Mouse (Mus musculus): ENCODE results near the gene Cobll1.
"Not testable (repeated sequence)": the region's sequence is repeated elsewhere in the genome, so short reads cannot be mapped to it uniquely, and the experiment has no call there.

The Cobll1 gene

DNA sequence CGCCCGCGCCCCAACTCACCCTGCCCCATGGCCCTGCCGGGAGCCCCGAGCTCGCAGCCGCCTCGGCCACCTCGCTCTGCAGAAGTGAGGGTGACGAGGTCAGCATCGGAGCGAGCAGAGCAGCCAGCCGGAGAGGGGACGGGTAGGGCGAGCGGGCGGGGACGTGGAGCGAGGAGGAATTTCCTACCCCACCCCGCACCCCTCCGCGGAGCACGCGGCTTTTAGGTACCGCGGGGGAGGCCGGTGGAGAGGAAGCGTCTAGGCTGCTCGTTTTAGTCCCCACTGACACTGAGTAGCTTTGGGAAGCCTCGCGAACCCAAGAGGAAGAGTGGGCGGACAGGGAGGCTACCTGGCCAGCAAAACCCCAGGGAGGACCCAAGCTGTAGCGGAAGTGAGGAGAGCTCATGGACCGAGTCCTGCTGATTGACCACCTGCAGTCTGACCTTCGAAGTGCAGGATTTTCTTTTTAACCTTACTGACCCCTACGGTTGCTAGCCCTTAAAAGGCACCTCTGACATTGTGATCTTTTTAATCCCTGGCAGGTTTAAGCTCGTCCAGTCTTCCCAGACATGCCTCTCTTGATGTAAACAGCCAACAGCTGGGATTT, at the start of gene Cobll1:
Gene Cobll1, minus strand, starts transcription at position 440 of the 607 bp plus-strand sequence.
- DNase-seq (ENCODE audit: low spot score) = peak; percentile 57

GRCm38 (mm10) chr2:65288696-65289095, 49.5 kb upstream of the Cobll1 start:
- DNase-seq (ENCODE audit: low spot score) = no peak

GRCm38 (mm10) chr2:65285380-65285779, 46.2 kb upstream of the Cobll1 start:
- DNase-seq (ENCODE audit: low spot score) = no peak

GRCm38 (mm10) chr2:65282979-65283378, 43.8 kb upstream of the Cobll1 start:
- DNase-seq (ENCODE audit: low spot score) = no peak

DNA sequence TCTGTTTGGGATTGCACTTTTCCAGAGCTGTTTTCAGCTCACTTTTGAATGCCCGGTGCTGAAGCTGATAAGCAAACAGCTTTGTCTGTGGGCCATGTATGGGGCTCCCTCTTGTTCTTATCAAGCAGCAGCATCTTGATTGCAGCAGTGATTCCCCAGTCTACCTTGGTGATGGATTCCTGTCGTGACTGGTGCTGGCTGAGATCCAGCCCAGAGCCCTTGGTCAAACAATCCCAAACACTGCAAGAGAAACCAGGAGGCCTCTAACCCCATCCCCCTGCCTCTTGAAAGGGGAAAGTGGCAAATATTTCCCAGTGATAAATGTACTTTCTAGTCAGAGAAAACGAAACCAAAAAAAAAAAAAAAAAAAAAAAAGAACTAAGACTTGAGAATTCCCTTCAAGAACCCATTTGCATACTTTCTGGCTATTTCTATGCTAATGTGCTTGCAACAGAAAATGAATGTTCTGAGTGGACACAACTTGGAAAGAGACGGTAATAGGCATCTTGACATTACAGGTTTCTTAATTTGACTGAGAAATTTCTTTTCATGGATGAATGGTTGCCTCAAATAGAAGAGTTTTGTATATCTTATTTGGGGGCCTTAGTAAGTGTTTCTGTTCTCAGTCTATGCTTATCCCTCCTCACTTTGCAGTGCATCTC, 40.0 kb upstream of the Cobll1 start:
- DNase-seq (ENCODE audit: low spot score) = no peak

GRCm38 (mm10) chr2:65275443-65276061, 36.3 kb upstream of the Cobll1 start:
- peak; percentile 72 for DNase-seq (ENCODE audit: low spot score)

- no peak for DNase-seq (ENCODE audit: low spot score)
These were observed 34.7 kb upstream of the Cobll1 start for GRCm38 (mm10) chr2:65273910-65274309.

DNA sequence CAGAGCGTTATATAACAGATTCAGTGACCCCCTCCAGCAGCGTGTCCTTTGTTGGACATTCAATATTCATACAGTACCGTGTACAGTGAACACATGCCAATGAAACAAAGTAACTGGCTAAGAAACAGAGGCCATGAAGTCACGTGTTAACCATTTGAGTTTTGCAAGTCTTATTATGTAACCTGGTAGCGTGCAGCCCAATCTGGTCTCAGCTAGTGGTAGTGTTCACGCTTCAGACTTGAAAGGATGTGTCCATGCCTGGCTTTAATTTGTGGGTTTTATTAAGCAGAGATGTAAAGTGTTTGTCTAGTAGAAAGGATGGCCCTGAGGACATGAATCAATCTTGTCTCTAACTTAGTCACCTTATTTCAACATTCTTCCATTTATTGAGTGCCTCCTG, 29.5 kb upstream of the Cobll1 start:
- no peak for DNase-seq (ENCODE audit: low spot score)

DNA sequence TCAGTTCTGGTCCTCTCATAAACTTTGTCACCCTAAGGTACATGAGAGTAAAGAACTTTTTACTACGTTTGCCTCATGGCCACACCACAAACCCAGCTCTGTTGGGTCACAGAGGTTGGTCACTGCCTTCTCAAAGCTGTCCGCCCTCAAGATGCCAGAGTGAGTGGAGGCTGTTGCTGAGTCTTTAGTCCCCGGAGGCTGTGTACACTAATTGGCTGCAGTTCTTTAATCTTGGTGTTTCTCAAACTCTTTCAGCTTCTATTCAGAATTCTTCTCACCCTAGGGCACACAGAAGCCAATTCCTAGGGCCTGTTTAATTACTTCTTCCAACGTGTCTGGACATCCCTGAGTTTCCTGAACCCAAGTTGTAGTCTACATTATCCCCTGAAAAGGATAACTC, 28.6 kb upstream of the Cobll1 start:
- no peak for DNase-seq (ENCODE audit: low spot score)

- no peak for DNase-seq (ENCODE audit: low spot score)
These were observed 27.5 kb upstream of the Cobll1 start for GRCm38 (mm10) chr2:65266576-65267299.

DNA sequence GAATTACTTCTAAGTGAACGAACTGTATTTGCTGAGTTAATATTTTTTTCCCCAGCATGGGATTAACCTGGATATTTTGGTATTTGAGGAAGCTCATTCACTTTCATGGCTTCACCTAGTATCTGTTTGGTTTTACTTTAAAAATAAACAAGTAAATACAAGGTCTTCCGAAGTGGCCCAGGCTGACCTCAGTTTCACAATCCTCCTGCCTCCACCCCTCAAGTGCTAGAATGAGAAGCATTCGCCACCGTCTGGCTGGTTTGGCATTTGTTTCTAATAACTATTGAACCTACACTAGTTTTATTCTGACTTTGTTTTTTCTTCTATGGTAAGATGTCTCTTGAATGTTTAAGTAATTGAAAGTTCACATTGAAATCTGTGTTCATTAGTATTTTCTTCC, 23.0 kb upstream of the Cobll1 start:
- no peak for DNase-seq (ENCODE audit: low spot score)

DNA sequence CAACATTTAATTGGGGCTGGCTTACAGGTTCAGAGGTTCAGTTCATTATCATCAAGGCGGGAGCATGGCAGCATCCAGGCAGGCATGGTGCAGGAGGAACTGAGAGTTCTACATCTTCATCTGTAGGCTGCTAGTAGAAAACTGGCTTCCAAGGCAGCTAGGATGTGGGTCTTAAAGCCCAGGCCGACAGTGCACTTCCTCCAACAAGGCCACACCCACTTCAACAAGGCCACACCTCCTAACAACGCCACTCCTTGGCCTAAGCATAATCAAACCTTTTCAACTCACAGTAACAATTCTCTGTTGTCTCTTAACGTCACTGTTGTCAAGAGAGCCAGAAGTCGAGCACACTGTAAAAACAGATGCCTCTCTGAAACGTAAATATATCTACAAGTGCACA, 21.6 kb upstream of the Cobll1 start:
- DNase-seq (ENCODE audit: low spot score) = not testable (repeated sequence)

DNA sequence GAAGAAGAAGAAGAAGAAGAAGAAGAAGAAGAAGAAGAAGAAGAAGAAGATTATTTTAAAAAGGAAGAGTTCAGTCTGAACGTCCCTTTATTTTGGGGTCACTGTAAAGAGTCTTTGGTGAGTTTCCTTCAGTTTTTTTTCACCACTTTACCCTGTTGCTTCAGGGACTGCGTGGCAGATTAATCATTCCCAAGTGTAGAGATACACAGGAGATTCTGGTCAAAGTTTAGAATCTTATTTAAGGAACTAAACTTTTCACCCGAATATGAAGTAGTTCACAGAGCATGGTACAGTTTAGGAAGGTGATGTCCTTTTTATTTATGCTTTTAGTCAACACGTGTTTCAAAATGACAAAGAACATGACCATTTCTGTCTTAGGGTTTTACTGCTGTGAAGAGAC, 21.2 kb upstream of the Cobll1 start:
- DNase-seq (ENCODE audit: low spot score) = no peak

DNA sequence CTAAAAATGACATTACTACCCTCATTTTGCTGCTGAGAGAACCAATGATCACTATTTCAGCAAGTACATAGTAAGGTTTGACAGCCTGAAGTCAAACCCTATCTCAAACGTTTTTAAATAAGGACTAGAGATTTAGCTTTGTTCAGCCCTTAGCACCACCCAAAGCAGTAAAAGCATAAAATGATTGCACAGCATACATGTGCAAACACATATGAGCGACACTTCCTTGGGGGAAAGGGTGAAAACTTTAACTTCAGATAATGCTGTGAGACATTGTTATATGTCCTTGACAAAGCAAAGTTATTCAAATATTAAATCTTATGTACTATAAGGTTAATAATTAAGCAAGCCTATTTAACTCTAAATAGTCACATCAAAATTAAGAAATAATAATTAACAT, 18.2 kb upstream of the Cobll1 start:
- DNase-seq (ENCODE audit: low spot score) = no peak

DNA sequence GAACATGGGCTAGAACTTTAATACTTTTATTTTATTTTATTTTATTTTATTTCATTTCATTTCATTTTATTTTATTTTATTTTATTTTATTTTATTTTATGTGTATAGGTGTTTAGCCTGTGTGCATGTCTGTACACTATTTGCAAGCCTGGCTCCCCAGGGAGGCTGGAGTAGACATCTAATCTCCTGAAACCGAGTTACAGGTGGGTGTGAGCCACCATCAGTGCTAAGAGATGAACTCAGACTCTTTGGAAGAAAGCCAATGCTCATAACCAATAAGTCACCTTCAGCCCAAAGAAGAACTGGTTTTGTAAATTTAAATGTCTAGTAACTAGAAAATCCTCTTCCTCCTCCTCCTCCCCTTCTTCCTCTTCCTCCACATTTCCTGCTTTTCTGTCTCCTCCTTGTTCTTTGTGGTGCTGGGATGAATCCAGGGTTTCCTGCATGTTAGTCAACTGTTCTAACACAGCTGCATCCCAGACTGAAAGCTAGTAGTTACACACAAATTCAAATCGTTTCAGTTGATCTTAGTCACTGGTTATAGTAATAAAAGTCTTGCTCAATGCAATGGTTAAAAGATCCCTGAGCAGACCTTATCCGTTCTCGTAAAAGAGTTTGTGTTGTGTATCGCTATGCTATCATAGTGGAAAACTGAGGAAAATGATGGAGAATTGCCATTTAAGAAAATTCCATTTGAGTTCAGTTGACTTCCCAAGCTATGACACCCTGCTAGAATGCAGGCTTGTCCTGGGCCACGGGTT, 17.5 kb upstream of the Cobll1 start:
- DNase-seq (ENCODE audit: low spot score) = no peak

DNA sequence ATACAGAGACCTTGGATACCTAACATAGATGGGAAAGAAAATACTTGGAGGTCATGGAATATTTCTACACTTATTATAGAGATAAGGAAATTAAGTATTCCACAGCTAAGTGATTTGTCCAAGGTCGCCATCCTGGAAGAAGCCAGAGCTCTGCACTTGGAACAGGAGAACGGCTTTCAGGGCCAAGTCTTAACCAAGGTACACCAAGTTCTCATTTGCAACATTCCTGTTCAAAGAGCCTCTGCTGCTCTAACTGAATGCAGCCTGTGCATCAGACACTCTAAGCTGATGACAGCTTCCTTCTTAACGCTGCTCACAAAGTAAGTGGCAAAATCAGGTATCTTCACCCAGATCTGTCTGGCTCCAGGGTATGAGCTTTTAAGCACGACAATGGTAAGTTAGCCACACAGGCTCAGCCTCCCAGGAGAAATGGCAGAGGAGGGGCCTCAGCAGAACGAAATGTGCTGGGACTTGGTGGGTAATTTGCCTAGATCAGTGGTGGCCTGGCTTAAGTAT, 11.4 kb upstream of the Cobll1 start:
- no peak for DNase-seq (ENCODE audit: low spot score)

GRCm38 (mm10) chr2:65249575-65249974, 10.4 kb upstream of the Cobll1 start:
- no peak for DNase-seq (ENCODE audit: low spot score)

DNA sequence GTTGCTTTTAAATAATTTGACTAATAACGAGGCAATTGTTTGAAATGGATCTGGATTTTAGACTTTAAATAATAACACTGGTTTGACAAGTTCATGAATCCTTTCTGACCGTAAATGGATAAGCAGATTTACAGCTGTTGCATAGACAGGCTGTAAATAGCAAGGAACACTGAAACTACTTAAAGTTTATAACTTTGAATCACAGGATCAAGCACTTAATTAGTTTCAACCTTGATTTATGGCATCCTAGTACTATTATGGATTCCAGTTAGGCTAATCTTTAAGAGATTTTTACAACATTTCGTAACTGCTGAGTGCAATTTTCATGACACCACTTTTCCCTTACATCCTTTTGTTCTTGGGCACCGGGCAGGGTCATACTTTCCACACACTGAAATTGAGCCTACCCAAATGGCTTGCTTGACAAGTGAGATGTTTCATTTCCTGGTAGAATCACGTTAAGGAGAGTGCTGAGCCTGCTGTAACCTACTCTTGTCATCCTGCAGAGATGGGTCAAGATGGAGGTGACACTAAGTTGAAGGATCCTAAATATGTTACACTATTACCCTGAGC, 1.1 kb upstream of the Cobll1 start:
- DNase-seq (ENCODE audit: low spot score) = no peak

DNA sequence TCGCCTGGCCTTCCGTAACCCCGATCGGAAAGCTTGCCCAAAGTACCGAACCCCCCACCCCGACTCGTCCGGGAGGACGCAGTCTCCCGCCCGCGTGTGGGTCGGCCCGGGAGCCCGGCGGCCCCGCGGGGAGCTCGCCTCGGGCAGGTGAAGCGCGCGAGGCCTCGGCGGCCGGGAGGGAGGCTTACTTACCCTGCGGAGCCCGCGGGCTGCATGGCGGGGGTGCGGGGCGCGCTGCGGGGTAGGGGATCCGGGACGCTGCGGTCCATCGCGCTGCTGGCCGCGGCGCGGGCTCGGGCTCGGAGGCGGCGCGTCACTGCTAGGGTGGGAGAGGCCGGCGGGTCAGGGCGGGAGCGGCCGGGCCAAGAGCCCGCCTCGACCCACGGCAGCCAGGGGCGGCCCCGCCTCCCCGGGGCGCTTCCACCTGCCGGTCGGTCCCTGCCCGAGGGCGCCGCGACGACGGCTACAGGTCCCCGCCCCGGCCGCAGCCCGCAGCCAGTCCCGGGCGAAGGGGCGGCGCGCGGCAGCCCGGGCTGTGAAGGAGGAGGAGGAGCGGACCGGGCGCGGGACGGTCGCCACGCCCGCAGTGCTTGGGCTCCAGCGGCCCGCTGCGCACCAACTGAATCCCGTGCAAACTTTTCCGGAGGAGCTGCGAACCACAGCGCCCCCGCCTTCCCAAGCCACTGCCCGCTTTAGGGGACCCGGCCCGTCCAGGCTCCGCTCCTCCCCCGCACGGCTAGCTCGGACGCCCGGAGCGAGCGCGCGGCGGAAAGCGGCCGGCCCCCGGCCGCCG, 836 bp downstream of the Cobll1 start:
- DNase-seq (ENCODE audit: low spot score) = peak; percentile 70

GRCm38 (mm10) chr2:65237610-65238170, 1.5 kb downstream of the Cobll1 start:
- DNase-seq (ENCODE audit: low spot score) = peak; percentile 31
